Mouse (Mus musculus): ENCODE data around the gene Dalrd3. TPM values are rescaled to one million over a fixed set of nuclear protein-coding genes. Genes with fewer than 3 reads are reported as not detected.
A peak's percentile ranks its signal among the peaks of the same experiment; 100 is the strongest.

The Dalrd3 gene
- total RNA-seq, 2 experiments from 2014 or later = 110 to 111 TPM

DNA sequence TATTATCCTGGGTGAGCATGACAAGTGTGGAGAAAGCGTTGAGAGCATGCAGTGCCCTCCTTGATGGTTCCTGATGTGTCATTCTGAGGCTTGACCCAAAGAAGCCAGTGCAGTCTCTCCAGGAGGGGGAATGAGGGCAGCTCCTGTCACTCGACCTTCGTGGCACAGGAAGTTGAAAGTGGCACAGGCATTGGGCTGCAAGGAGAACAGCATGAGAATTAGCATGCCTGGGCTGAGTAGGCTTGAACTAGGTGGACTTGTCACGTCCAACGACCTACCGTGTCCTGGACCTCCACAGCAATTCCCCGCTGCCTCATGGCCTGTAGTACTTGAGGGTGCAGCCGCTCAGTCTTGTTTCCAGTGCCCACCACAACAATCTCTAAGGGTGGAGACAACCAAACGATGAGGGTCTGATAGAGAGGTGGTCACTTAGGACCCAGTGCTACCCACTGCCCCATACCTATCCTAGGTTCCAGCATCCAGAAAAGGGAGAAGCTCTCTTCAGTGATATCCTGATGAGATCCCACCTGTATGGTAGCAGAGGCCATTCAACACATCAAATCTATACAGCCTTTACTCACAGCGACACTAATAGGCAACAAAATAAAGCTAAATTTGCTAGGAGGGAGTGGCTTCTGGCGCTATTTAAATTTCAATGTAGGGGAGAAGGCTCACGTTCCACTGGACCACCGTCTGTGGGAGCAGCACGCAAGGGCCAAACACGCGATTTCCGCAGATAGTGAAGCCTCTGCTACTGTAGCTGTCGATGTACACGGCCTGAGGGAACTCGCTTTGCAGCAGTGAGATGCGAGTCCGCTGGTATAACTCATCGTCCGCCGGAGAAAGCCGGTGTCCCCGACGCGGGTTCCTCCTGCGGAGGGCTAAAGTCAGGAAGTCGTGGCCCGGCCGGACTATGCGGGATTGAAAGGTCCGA, 3.5 kb upstream of the Dalrd3 start:
- Histone ChIP-seq H3K4me3 (peak overlapping the region; percentile 69), H3K27ac (peak overlapping the region; percentile 100)
- no peak for DNase-seq (ENCODE audit: low spot score in 2 of 2)
- no peak for TF ChIP-seq CTCF (conservative IDR thresholded peaks at IDR 0.05)

DNA sequence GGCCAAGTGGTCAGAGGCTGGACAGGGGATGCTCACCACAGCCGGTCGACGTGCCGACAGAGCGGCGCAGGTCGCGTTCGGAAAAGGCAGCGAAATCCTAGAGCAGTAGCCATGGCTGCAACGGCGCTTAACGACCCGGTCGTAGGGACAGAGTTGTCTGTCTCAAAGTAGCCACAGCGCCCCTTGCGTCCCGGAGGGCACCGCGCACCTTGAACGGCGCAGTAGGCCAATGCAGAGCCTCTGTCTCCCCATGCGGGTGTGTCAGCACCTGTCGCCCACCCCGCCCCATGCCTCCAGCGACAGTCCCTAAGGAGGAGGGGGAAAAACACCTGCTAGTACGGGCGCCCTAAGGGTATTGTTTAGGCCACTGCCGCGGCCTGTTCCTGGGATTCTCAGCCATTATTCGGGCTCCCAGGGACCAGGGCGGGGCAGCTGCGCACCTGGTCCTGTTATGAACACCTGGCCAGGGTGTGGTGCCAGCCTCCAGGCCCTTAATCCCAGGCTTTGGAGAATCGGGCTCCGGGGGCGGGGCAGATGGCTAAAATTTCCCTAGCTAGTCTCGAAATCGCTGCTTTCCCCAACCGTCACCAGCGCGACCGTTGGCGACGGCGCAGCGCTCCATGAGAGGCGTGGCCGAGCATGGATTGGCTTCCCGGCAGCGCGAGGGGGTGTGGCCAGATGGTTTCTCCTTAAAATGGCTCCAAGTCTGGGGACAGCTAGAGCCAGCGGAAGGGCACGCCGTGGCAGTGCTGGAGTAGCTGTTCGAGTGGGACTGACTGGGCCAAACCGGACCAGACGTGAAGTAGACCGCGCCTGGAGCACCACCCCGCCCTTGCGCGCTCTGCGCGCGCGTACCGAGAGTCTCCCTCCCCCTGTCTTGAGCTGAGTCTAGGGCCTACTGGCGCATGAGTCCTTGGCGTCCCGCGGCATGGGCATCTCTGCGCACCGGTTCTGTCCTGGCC, 2.6 kb upstream of the Dalrd3 start, which contains the start of gene Ndufaf3:
Gene Ndufaf3, minus strand, starts transcription at position 620 of the 962 bp plus-strand sequence.
- peak; percentile 96 for TF ChIP-seq CTCF (conservative IDR thresholded peaks at IDR 0.05)
- DNase-seq (ENCODE audit: low spot score in 2 of 2) = peak; percentile 95 to 98
- H3K4me3 ChIP-seq = peak within 1 kb of the TSS; percentile 69
- H3K27ac ChIP-seq = peak within 1 kb of the TSS; percentile 100

DNA sequence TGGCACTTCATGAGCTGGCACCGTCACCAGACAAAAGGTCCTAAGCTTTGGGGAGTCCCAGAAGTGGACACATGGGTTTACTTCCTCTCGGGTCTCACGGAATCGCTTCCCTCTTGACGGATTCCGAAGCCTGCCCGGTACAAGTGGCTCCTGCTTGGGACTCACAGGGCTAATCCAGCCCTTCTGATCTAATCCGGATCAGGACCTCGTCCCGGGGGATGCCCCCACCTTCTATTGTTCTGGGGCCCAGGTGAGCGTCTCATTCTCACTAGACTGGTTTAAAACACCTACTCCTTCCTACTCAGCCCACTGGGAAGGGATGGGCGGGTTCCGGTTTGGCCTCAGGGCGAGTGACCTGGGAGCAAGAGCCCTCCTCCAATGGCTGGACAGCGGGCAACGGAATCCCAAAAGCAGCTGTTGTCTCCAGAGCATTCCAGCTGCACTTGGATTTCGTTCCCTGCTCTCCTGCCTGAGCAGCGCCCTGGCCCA, 1.7 kb upstream of the Dalrd3 start:
- DNase-seq (ENCODE audit: low spot score in 2 of 2) = no peak
- H3K27ac ChIP-seq = peak overlapping the region; percentile 100
- peak overlapping the region; percentile 69 for H3K4me3 ChIP-seq
- no peak for TF ChIP-seq CTCF (conservative IDR thresholded peaks at IDR 0.05)

DNA sequence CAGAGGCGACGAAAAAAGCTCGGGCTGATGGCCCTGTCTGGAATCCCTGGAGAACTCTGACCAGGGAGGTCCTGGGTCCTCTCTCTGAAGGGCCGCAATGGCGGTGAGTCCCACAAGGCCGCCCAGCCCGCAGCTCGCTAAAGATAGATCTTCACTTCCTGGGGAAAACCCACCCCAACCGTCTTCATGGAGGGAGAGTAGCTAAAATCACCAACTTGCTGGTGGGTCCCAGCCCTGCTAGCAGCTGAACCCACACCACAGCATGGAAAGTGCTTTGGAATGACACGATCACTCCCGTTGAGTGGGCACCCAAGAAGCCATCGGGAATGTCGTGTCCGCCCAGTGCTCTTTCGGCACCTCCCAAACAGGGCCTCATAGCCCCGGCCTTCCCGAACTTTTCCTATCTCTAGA, 1.2 kb upstream of the Dalrd3 start:
- peak overlapping the region; percentile 23; the same call in 1 of the 2 replicates for H3K27ac ChIP-seq
- peak overlapping the region; percentile 69 for H3K4me3 ChIP-seq
- no peak for TF ChIP-seq CTCF (conservative IDR thresholded peaks at IDR 0.05)
- no peak for DNase-seq (ENCODE audit: low spot score in 2 of 2)

DNA sequence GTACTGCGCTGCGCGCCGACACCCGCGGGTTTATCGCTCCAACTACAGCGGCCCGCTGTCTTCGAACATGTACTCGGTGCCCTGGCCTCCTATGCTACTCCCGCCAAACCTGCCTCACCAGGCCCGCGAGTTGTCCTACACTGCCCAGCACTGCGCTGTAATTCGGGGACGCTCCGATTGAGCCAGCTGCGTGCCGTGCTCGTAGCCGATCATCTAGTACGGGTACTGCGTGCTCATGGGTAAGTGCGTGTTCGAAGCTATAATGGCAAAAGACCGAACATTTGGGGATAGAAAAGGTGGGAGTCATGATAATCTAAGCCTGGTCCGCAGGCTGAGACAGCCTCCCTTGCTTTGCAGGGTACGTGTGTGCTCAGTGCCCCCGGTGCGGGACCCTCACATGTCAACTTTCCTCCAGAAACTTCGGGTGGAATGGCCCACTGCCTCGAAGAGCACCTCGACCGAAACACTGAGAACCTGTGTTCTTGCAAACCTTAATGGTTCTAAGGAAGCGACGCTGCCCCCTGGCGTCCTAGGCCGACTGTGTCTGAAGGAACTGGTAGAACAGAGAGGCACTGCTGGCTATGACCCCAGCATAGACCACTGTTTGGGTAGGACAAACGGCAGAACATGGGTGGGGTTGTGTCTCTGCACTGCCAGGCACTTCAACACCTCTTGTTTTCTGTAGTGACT, 666 bp downstream of the Dalrd3 start:
- TF ChIP-seq CTCF (conservative IDR thresholded peaks at IDR 0.05) = peak; percentile 83
- peak overlapping the region; percentile 93 for H3K27ac ChIP-seq
- peak; percentile 70 to 78 for DNase-seq (ENCODE audit: low spot score in 2 of 2)
- H3K4me3 ChIP-seq = peak overlapping the region; percentile 79

DNA sequence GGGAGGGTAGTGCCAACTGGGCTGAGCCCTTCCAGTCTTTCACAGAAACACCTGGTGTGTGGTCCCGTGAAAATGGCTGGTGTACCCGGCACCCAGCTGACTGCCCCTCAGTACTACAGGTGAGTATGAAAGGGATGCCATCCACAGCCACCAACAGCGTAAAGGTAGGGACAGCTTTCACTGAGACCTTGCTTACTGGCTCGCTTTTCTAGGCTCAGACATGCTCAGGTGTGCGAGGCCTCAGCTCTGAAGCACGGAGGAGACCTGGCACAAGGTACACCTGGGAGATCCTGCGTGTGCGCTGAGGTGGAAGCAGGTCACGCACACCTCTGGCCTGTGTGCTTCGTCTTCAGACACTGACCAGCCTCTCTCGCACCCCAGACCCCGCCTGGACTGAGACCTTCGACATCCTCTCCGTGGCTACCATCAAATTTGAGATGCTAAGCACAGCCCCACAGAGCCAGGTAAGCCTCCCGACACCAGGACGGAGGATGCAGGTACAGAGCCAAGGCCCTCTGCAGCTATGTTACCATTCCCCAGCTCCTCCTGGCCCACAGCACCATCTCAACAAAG, 1.8 kb downstream of the Dalrd3 start:
- Histone ChIP-seq H3K4me3 (no peak overlapping the region), H3K27ac (no peak overlapping the region)
- no peak for DNase-seq (ENCODE audit: low spot score in 2 of 2)
- TF ChIP-seq CTCF (conservative IDR thresholded peaks at IDR 0.05) = no peak

DNA sequence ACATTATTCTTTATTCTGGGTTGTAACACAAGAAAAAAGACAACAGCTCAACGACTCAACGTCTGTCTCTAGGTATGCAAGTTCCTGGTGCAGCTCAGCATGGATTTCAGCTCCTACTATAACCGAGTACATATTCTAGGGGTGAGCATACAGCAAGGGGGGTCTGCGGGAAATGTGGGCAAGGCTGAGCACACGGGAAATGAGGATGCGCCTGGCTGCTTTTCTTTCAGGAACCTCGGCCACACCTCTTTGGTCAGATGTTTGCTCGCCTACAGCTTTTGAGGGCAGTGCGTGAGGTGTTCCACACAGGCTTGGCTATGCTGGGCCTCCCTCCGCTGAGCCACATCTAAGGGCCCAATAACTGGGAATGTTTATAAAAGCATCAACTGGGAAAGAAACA, 2.6 kb downstream of the Dalrd3 start:
- H3K27ac ChIP-seq = no peak overlapping the region
- no peak for TF ChIP-seq CTCF (conservative IDR thresholded peaks at IDR 0.05)
- no peak for DNase-seq (ENCODE audit: low spot score in 2 of 2)
- no peak overlapping the region for H3K4me3 ChIP-seq

DNA sequence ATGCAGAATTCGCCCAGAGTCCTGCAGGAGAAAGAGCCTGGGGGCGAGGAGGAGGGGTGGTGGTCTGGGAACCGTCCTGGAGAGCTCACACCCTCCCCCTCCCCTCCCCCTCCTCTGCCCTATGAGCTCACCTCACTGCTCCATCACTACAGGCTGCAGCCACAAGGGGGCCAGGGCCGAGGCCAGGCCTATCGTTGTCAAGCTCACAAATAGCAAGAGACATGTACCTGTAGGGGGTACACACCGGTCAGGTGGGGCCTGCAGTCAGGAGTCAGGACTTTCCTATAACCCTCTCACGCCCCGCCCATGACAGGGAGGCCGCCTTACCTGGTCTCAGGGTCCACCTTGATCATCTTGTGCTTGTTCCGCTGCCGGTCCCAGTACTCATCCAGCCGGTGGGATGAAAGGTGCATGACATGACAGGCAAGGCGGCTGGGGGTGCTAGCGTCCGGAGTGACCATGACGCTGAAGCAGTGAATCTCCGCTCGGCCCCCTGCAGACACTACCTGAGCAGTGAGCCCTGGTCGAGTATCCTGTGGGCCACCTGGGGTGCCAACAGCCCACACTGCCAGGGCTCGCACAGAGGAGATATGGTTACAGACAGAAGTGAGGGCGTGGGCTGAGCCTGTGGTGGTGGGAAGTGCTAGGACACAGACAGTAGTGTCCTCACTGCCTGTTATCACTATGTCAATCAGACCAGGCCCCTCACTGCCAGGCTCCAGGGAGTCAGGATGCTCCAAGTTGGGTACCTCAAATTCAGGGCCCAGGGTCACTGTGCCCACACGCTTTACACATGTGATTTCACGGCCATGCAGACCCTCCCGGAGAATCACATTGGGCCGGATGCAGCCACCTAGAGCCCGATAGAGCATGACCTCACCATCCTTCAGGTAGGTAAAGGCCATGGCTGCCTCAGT, 4.3 kb downstream of the Dalrd3 start:
- H3K4me3 ChIP-seq = no peak overlapping the region
- peak overlapping the region; percentile 23; the same call in 1 of the 2 replicates for H3K27ac ChIP-seq
- peak; percentile 68 for TF ChIP-seq CTCF (conservative IDR thresholded peaks at IDR 0.05)
- no peak for DNase-seq (ENCODE audit: low spot score in 2 of 2)

DNA sequence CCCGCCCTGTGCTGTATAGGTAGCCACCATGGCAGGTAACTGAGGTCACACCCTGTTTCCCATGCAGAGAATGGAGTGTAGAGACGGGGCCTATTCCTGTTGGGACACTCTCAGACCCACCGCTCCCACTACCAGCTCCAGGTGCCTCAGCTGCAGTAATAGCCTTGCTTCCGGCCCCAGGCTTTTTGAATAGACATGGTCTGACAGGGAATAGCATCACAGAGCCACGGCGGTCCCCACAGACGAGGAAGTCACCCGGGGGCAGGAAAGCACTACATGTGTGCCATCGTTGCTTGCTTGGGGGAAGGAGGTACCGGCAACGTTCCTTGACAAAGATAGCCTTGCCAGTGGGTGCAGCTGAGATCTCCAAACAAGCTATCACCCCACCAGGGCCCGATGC, 5.2 kb downstream of the Dalrd3 start:
- TF ChIP-seq CTCF (conservative IDR thresholded peaks at IDR 0.05) = no peak
- Histone ChIP-seq H3K27ac (no peak overlapping the region), H3K4me3 (no peak overlapping the region)
- DNase-seq (ENCODE audit: low spot score in 2 of 2) = no peak

DNA sequence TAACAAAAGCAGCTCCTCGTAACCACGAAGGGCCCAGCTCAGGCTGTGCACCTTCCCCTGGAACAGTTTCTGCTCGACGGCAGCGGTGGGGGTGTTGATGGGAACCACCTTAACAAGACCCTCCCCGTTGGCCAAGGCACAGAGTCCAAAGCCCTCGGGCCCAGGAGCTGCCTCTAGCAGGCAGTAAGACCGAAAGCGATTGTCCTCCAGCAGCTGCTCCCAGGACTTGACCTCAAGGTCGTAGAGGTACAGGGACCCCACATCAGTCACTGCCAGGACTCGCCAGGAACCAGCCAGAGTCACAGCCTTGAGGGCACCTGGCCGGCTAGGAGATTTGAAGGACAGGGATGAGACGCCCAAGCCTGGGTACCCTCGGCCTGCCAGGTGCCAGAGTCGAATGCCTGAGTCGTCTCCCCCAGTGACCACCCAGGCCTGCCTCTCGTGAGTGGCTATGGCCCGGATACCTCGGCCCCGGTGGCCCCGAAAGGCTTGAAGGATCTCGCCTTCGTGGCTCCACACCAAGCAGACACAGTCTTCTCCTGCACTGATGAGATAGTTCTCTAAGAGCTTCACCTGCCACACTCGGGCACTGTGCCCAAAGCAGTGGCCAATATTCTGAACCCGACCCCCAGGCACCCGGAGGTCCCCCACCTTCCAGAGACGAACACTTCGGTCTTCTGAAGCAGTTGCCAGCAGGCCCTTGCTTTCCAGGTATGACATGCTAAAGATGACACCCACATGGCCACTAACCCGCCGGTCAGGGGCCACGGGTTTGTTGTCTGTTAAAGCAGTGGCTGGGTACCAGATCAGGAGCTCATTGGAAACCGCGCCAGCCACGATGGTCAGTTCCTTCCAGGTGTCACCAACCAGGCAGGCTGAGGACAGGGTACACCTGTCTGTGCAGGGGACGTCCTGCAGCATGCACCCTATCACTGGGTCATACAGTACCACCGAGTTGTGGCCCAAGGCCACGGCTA, 5.9 kb downstream of the Dalrd3 start:
- TF ChIP-seq CTCF (conservative IDR thresholded peaks at IDR 0.05) = no peak
- Histone ChIP-seq H3K4me3 (no peak overlapping the region), H3K27ac (no peak overlapping the region)
- DNase-seq (ENCODE audit: low spot score in 2 of 2) = no peak
